Mouse (Mus musculus) MN1 (cell line): ENCODE results near the gene Abcb1a.

Experiments used
- DNase-seq: peaks from one replicate; pipeline ENCODE4 v3.0.0-alpha.2; 2016; ENCODE audit warnings: low spot score

Abcb1a gene

GRCm38 (mm10) chr5:8659911-8660737 lies at the start of gene Abcb1a:
Gene Abcb1a (plus strand): TSS chr5:8660077.
- DNase-seq, result peak; percentile 17

- DNase-seq, result peak; percentile 52
Measured at GRCm38 (mm10) chr5:8622071-8622595, 37.7 kb upstream of the Abcb1a start.

- DNase-seq, result peak; percentile 84
Measured at GRCm38 (mm10) chr5:8622596-8623231, 37.2 kb upstream of the Abcb1a start, which contains the start of gene Rundc3b. Gene Rundc3b (minus strand): TSS chr5:8622952.

GRCm38 (mm10) chr5:8632901-8633300 lies 27.0 kb upstream of the Abcb1a start:
- DNase-seq, result no peak

- DNase-seq, result no peak
Measured at GRCm38 (mm10) chr5:8634489-8634975, 25.3 kb upstream of the Abcb1a start.

- no peak for DNase-seq
Measured at GRCm38 (mm10) chr5:8648300-8648699, 11.6 kb upstream of the Abcb1a start.

- DNase-seq, result no peak
Measured at GRCm38 (mm10) chr5:8648774-8649173, 11.1 kb upstream of the Abcb1a start.

GRCm38 (mm10) chr5:8652085-8652484 lies 7.8 kb upstream of the Abcb1a start:
- no peak for DNase-seq

- DNase-seq, result no peak
Measured at GRCm38 (mm10) chr5:8660738-8661151, 868 bp downstream of the Abcb1a start.

GRCm38 (mm10) chr5:8664678-8665077 lies 4.8 kb downstream of the Abcb1a start:
- no peak for DNase-seq

GRCm38 (mm10) chr5:8667758-8668474 lies 8.0 kb downstream of the Abcb1a start:
- no peak for DNase-seq

GRCm38 (mm10) chr5:8669606-8670005 lies 9.7 kb downstream of the Abcb1a start:
- DNase-seq, result no peak

- no peak for DNase-seq
Measured at GRCm38 (mm10) chr5:8675262-8675951, 15.5 kb downstream of the Abcb1a start.

- DNase-seq, result no peak
Measured at GRCm38 (mm10) chr5:8675952-8676262, 16.0 kb downstream of the Abcb1a start.

GRCm38 (mm10) chr5:8681166-8681565 lies 21.3 kb downstream of the Abcb1a start:
- DNase-seq, result no peak

GRCm38 (mm10) chr5:8683686-8684085 lies 23.8 kb downstream of the Abcb1a start:
- no peak for DNase-seq

- no peak for DNase-seq
Measured at GRCm38 (mm10) chr5:8686071-8686470, 26.2 kb downstream of the Abcb1a start.

GRCm38 (mm10) chr5:8687550-8687949 lies 27.7 kb downstream of the Abcb1a start:
- no peak for DNase-seq

GRCm38 (mm10) chr5:8716061-8716460 lies 56.2 kb downstream of the Abcb1a start:
- no peak for DNase-seq

- DNase-seq, result no peak
Measured at GRCm38 (mm10) chr5:8719556-8719955, 59.7 kb downstream of the Abcb1a start.

- DNase-seq, result no peak
Measured at GRCm38 (mm10) chr5:8722224-8722623, 62.3 kb downstream of the Abcb1a start.

GRCm38 (mm10) chr5:8722867-8723266 lies 63.0 kb downstream of the Abcb1a start:
- no peak for DNase-seq
